Mouse (Mus musculus): ENCODE data around the gene Atp8b5. TPM values are rescaled to one million over a fixed set of nuclear protein-coding genes. Genes with fewer than 3 reads are reported as not detected.
A peak's percentile ranks its signal among the peaks of the same experiment; 100 is the strongest.

The Atp8b5 gene
- polyA plus RNA-seq, 1 experiment, result not detected

GRCm38 (mm10) chr4:43341276-43341891 is 74.4 kb downstream of the Atp8b5 start:
- no peak for TF ChIP-seq TCF12 (IDR thresholded peaks at IDR 0.05; ENCODE audit: insufficient read depth, poor library complexity, severe bottlenecking)
- TF ChIP-seq SRF (IDR thresholded peaks at IDR 0.05; ENCODE audit: control insufficient read depth, insufficient read length, low read depth), result no peak
- TF ChIP-seq MAX (IDR thresholded peaks at IDR 0.05; ENCODE audit: low read depth), result no peak
- TF ChIP-seq REST (IDR thresholded peaks at IDR 0.05; ENCODE audit: insufficient read depth, insufficient read length), result no peak
- no peak for TF ChIP-seq MYOD1 (IDR thresholded peaks at IDR 0.05; ENCODE audit: control insufficient read depth in 1 of 3, insufficient read length in 2 of 3, low read depth in 2 of 3)
- no peak for TF ChIP-seq POLR2A (IDR thresholded peaks at IDR 0.05; ENCODE audit: insufficient read length, low read depth)
- TF ChIP-seq E2F4 (IDR thresholded peaks at IDR 0.05; ENCODE audit: insufficient read depth), result no peak
- Histone ChIP-seq H3K27me3 (ENCODE audit: control insufficient read depth, insufficient read depth, insufficient read length) (no peaks in the 10 kb centered on the region), H3K4me2 (ENCODE audit: low read depth) (no peak overlapping the region), H3K79me2 (ENCODE audit: control insufficient read depth, insufficient read depth) (no peaks in the 10 kb centered on the region), H3ac (ENCODE audit: control insufficient read depth, insufficient read length) (no peak overlapping the region), H3K36me3 (ENCODE audit: control insufficient read depth, insufficient read depth) (no peaks in the 10 kb centered on the region), H3K4me3 (no peak overlapping the region)

GRCm38 (mm10) chr4:43342443-43342842 is 75.5 kb downstream of the Atp8b5 start:
- no peak overlapping the region for H3K4me3 ChIP-seq
- H3ac ChIP-seq (ENCODE audit: control insufficient read depth, insufficient read length), result no peak overlapping the region
- no peaks in the 10 kb centered on the region for H3K27me3 ChIP-seq (ENCODE audit: control insufficient read depth, insufficient read depth, insufficient read length)
- no peak overlapping the region for H3K4me2 ChIP-seq (ENCODE audit: low read depth)
- no peaks in the 10 kb centered on the region for H3K79me2 ChIP-seq (ENCODE audit: control insufficient read depth, insufficient read depth)
- no peaks in the 10 kb centered on the region for H3K36me3 ChIP-seq (ENCODE audit: control insufficient read depth, insufficient read depth)
- TF ChIP-seq TCF3 (IDR thresholded peaks at IDR 0.05; ENCODE audit: insufficient read length, low read depth) (no peak), USF1 (IDR thresholded peaks at IDR 0.05; ENCODE audit: low read depth) (no peak), POLR2A (IDR thresholded peaks at IDR 0.05; ENCODE audit: insufficient read length, low read depth) (no peak), MYOD1 (IDR thresholded peaks at IDR 0.05; ENCODE audit: control insufficient read depth in 1 of 3, insufficient read length in 2 of 3, low read depth in 2 of 3) (no peak), SRF (IDR thresholded peaks at IDR 0.05; ENCODE audit: control insufficient read depth, insufficient read length, low read depth) (no peak), MAX (IDR thresholded peaks at IDR 0.05; ENCODE audit: low read depth) (no peak), REST (IDR thresholded peaks at IDR 0.05; ENCODE audit: insufficient read depth, insufficient read length) (no peak), CEBPB (IDR thresholded peaks at IDR 0.05; ENCODE audit: insufficient read depth, poor library complexity, severe bottlenecking) (no peak)

- TF ChIP-seq TCF12 (IDR thresholded peaks at IDR 0.05; ENCODE audit: insufficient read depth, poor library complexity, severe bottlenecking), result no peak
Observed at GRCm38 (mm10) chr4:43344932-43345331, 78.0 kb downstream of the Atp8b5 start.

GRCm38 (mm10) chr4:43349206-43349605 is 82.2 kb downstream of the Atp8b5 start:
- no peak overlapping the region for H3ac ChIP-seq (ENCODE audit: control insufficient read depth, insufficient read length)
- no peaks in the 10 kb centered on the region for H3K36me3 ChIP-seq (ENCODE audit: control insufficient read depth, insufficient read depth)
- no peaks in the 10 kb centered on the region for H3K27me3 ChIP-seq (ENCODE audit: control insufficient read depth, insufficient read depth, insufficient read length)
- no peak overlapping the region for H3K4me3 ChIP-seq
- H3K79me2 ChIP-seq (ENCODE audit: control insufficient read depth, insufficient read depth), result no peaks in the 10 kb centered on the region
- no peak overlapping the region for H3K4me2 ChIP-seq (ENCODE audit: low read depth)
- TF ChIP-seq TCF12 (IDR thresholded peaks at IDR 0.05; ENCODE audit: insufficient read depth, poor library complexity, severe bottlenecking) (no peak), REST (IDR thresholded peaks at IDR 0.05; ENCODE audit: insufficient read depth, insufficient read length) (no peak), MAX (IDR thresholded peaks at IDR 0.05; ENCODE audit: low read depth) (no peak), TCF3 (IDR thresholded peaks at IDR 0.05; ENCODE audit: insufficient read length, low read depth) (no peak), MYOD1 (IDR thresholded peaks at IDR 0.05; ENCODE audit: control insufficient read depth in 1 of 3, insufficient read length in 2 of 3, low read depth in 2 of 3) (no peak), POLR2A (IDR thresholded peaks at IDR 0.05; ENCODE audit: insufficient read length, low read depth) (no peak), POLR2AphosphoS2 (IDR thresholded peaks at IDR 0.05; ENCODE audit: insufficient read length, low read depth) (no peak), SRF (IDR thresholded peaks at IDR 0.05; ENCODE audit: control insufficient read depth, insufficient read length, low read depth) (no peak)

More at GRCm38 (mm10) chr4:43344932-43345331, 78.0 kb downstream of the Atp8b5 start:
- H3ac ChIP-seq (ENCODE audit: control insufficient read depth, insufficient read length), result no peak overlapping the region
- H3K4me3 ChIP-seq, result no peak overlapping the region
- no peaks in the 10 kb centered on the region for H3K27me3 ChIP-seq (ENCODE audit: control insufficient read depth, insufficient read depth, insufficient read length)
- no peaks in the 10 kb centered on the region for H3K36me3 ChIP-seq (ENCODE audit: control insufficient read depth, insufficient read depth)
- no peaks in the 10 kb centered on the region for H3K79me2 ChIP-seq (ENCODE audit: control insufficient read depth, insufficient read depth)
- H3K4me2 ChIP-seq (ENCODE audit: low read depth), result no peak overlapping the region

- Histone ChIP-seq H3K27me3 (ENCODE audit: control insufficient read depth, insufficient read depth, insufficient read length) (no peaks in the 10 kb centered on the region), H3K4me2 (ENCODE audit: low read depth) (peak overlapping the region; percentile 42), H3K36me3 (ENCODE audit: control insufficient read depth, insufficient read depth) (no peaks in the 10 kb centered on the region), H3ac (ENCODE audit: control insufficient read depth, insufficient read length) (no peak overlapping the region), H3K79me2 (ENCODE audit: control insufficient read depth, insufficient read depth) (no peaks in the 10 kb centered on the region), H3K4me3 (no peak overlapping the region)
- TF ChIP-seq POLR2A (IDR thresholded peaks at IDR 0.05; ENCODE audit: insufficient read length, low read depth) (no peak), TCF3 (IDR thresholded peaks at IDR 0.05; ENCODE audit: insufficient read length, low read depth) (no peak), SRF (IDR thresholded peaks at IDR 0.05; ENCODE audit: control insufficient read depth, insufficient read length, low read depth) (no peak), REST (IDR thresholded peaks at IDR 0.05; ENCODE audit: insufficient read depth, insufficient read length) (no peak), CEBPB (IDR thresholded peaks at IDR 0.05; ENCODE audit: insufficient read depth, poor library complexity, severe bottlenecking) (no peak), POLR2AphosphoS2 (IDR thresholded peaks at IDR 0.05; ENCODE audit: insufficient read length, low read depth) (no peak), MYOD1 (IDR thresholded peaks at IDR 0.05; ENCODE audit: control insufficient read depth in 1 of 3, insufficient read length in 2 of 3, low read depth in 2 of 3) (no peak)
Observed at GRCm38 (mm10) chr4:43350038-43350560, 83.1 kb downstream of the Atp8b5 start.

Measured in myocyte (in vitro differentiated cells).